Mouse (Mus musculus) myocyte (in vitro differentiated cells): Measurements from ENCODE around the gene Myo5a.

ENCODE experiments used
- CEBPB ChIP-seq: IDR thresholded peaks from 2 replicates; pipeline ENCODE4 v1.6.1; 2011; ENCODE audit warnings: mild to moderate bottlenecking, moderate library complexity; ENCODE audit not compliant: poor library complexity, insufficient read depth, severe bottlenecking
- E2F4 ChIP-seq: IDR thresholded peaks from one replicate; pipeline ENCODE4 v1.6.1; 2011; ENCODE audit warnings: mild to moderate bottlenecking, control low read depth, moderate library complexity; ENCODE audit not compliant: insufficient read depth
- MAX ChIP-seq: IDR thresholded peaks from one replicate; pipeline ENCODE4 v1.6.1; 2011; ENCODE audit warnings: low read depth, mild to moderate bottlenecking, control low read depth
- MYOD1 ChIP-seq, 3 experiments: IDR thresholded peaks; one replicate each; pipeline ENCODE4 v1.6.1; 2011; ENCODE audit warnings: control low read depth in 2 of 3, low read depth in 2 of 3, mild to moderate bottlenecking in 2 of 3, moderate library complexity in 1 of 3; ENCODE audit not compliant: insufficient read length in 2 of 3, control insufficient read depth in 1 of 3
- MYOG ChIP-seq, 3 experiments: IDR thresholded peaks; one replicate each; pipeline ENCODE4 v1.6.1; 2011; ENCODE audit warnings: control low read depth in 2 of 3, low read depth in 2 of 3, mild to moderate bottlenecking in 2 of 3; ENCODE audit not compliant: insufficient read length in 2 of 3, control insufficient read depth in 1 of 3, insufficient read depth in 1 of 3
- POLR2A ChIP-seq: IDR thresholded peaks from one replicate; pipeline ENCODE4 v1.6.1; 2011; ENCODE audit warnings: low read depth, mild to moderate bottlenecking, control low read depth, moderate library complexity; ENCODE audit not compliant: insufficient read length
- POLR2AphosphoS2 ChIP-seq: IDR thresholded peaks from one replicate; pipeline ENCODE4 v1.6.1; 2011; ENCODE audit warnings: low read depth, control low read depth; ENCODE audit not compliant: insufficient read length
- REST ChIP-seq: IDR thresholded peaks from one replicate; pipeline ENCODE4 v1.6.1; 2011; ENCODE audit warnings: mild to moderate bottlenecking, control low read depth, moderate library complexity; ENCODE audit not compliant: insufficient read depth, insufficient read length
- SRF ChIP-seq: IDR thresholded peaks from one replicate; pipeline ENCODE4 v1.6.1; 2011; ENCODE audit warnings: low read depth; ENCODE audit not compliant: control insufficient read depth, insufficient read length
- TCF12 ChIP-seq: IDR thresholded peaks from one replicate; pipeline ENCODE4 v1.6.1; 2011; ENCODE audit warnings: mild to moderate bottlenecking, control low read depth; ENCODE audit not compliant: poor library complexity, insufficient read depth, severe bottlenecking
- TCF3 ChIP-seq: IDR thresholded peaks from one replicate; pipeline ENCODE4 v1.6.1; 2011; ENCODE audit warnings: low read depth, control low read depth; ENCODE audit not compliant: insufficient read length
- USF1 ChIP-seq: IDR thresholded peaks from one replicate; pipeline ENCODE4 v1.6.1; 2011; ENCODE audit warnings: low read depth, mild to moderate bottlenecking, control low read depth, moderate library complexity

GRCm38 (mm10) chr9:75040566-75040965 is 30.2 kb upstream of the Myo5a start:
- TF ChIP-seq REST (no peak), POLR2A (no peak), E2F4 (no peak), USF1 (no peak), TCF12 (no peak), POLR2AphosphoS2 (no peak), MAX (no peak), TCF3 (no peak), MYOG (IDR thresholded peaks at IDR 0.05; ENCODE audit: control insufficient read depth in 1 of 3, insufficient read depth in 1 of 3, insufficient read length in 2 of 3, low read depth in 2 of 3) (no peak), CEBPB (no peak), SRF (no peak), MYOD1 (IDR thresholded peaks at IDR 0.05; ENCODE audit: control insufficient read depth in 1 of 3, insufficient read length in 2 of 3, low read depth in 2 of 3) (no peak)
